In genomic region chr13:18841752-18842282, GRCm38 (mm10) we compare ENCODE assay signal across 16 mouse cellular contexts.
"Had no signal": no experiment of that assay in that cellular context is flagged by ENCODE, and none has a peak within 500 bp of the region (broad histone marks: within the 10 kb centered on the region; RNA-seq: fewer than 3 reads in every experiment).

No protein-coding gene starts in this region.

- ATAC-seq: liver, postnatal 0 days; lung, postnatal 0 days had no signal

- H3K4me3 ChIP-seq: lung, embryonic 15.5 days; megakaryocyte, embryonic 14.5 days; midbrain, embryonic 12.5 days; neural tube, embryonic 12.5 days had no signal

- H3K36me3 ChIP-seq: lung, embryonic 15.5 days had no signal

- H3K27ac ChIP-seq: lung, embryonic 15.5 days; macrophage; midbrain, embryonic 12.5 days; neural tube, embryonic 12.5 days had no signal

- DNase-seq: liver, postnatal 0 days; lung, adult 2 months; lung, postnatal 14 days; lung, postnatal 36 days; midbrain, embryonic 14.5 days; right cerebral cortex, postnatal 14 days; spleen, adult 18-20 months; thymus, adult 18-20 months; thymus, postnatal 25 days; thymus, postnatal 4 days had no signal

- H3K9ac ChIP-seq: liver, postnatal 0 days; lung, embryonic 15.5 days; midbrain, embryonic 12.5 days; neural tube, embryonic 12.5 days had no signal

- H3K4me2 ChIP-seq: lung, embryonic 15.5 days; midbrain, embryonic 12.5 days; neural tube, embryonic 12.5 days had no signal

- H3K4me1 ChIP-seq: lung, embryonic 15.5 days; megakaryocyte, embryonic 14.5 days; midbrain, embryonic 12.5 days; neural tube, embryonic 12.5 days had no signal

- H3K9me3 ChIP-seq: lung, embryonic 15.5 days; megakaryocyte, embryonic 14.5 days; midbrain, embryonic 12.5 days; neural tube, embryonic 12.5 days had no signal

- H3K27me3 ChIP-seq: lung, embryonic 15.5 days; megakaryocyte, embryonic 14.5 days; midbrain, embryonic 12.5 days; neural tube, embryonic 12.5 days had no signal
